ENCODE assay signal across 12 mouse cellular contexts in the genomic region with DNA sequence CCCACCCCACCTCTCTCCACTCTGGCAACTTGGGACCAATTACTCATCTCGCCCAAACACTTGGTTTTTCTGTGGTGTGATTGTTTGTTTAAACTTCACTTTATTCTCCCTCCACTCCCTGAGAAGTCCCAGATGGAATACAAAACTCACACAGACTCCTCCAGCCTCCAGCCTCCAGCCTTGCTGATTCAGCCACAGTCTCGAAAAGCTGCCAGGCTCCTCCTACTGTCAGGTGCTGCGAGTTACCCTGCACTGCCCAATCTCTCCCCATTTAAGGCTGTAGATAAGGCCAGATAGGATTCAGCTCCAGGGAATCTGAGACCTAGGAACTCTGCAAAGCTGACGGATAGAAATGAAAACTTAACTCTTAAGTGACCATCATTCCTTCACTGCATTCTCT.
DNase-seq lines count a peak whose midpoint lies in the region; ATAC-seq lines count a peak whose summit lies in the region.
"Had no signal": no experiment of that assay in that cellular context is flagged by ENCODE, and none has a peak within 500 bp of the region (broad histone marks: within the 10 kb centered on the region; RNA-seq: fewer than 3 reads in every experiment).

No protein-coding gene starts in this region.

- no peak for DNase-seq in kidney, adult 9 months
- DNase-seq in right cerebral cortex, adult 18-20 months = peak; percentile 31
- no peak for DNase-seq in right cerebral cortex, postnatal 10 days (ENCODE audit: low spot score in 2 of 2)
- peak; percentile 18 for DNase-seq in yolk sac, embryonic 10.5 days (ENCODE audit: low spot score)
- no peak for DNase-seq in heart, adult 11 months
- DNase-seq: cerebellum, adult 9-10 months; forebrain, postnatal 0 days; heart, postnatal 4 days had no signal

- H3K27me3 ChIP-seq in kidney, embryonic 14.5 days (ENCODE audit: control insufficient read depth, insufficient read depth, low read length) = no peaks in the 10 kb centered on the region
- no peaks in the 10 kb centered on the region for H3K27me3 ChIP-seq in intestine, embryonic 15.5 days (replicated peaks)
- H3K27me3 ChIP-seq: CH12.LX had no signal

- no peaks in the 10 kb centered on the region for H3K9me3 ChIP-seq in kidney, embryonic 14.5 days (ENCODE audit: control insufficient read depth, low read length)
- no peaks in the 10 kb centered on the region for H3K9me3 ChIP-seq in intestine, embryonic 15.5 days

- H3K36me3 ChIP-seq in kidney, embryonic 14.5 days (ENCODE audit: control insufficient read depth, insufficient read depth, low read length) = no peaks in the 10 kb centered on the region
- H3K36me3 ChIP-seq in intestine, embryonic 15.5 days = no peaks in the 10 kb centered on the region

- no peak overlapping the region for H3K4me3 ChIP-seq in kidney, embryonic 14.5 days (ENCODE audit: low read length)
- no peak overlapping the region for H3K4me3 ChIP-seq in intestine, embryonic 15.5 days (replicated peaks)

- ATAC-seq in kidney, embryonic 14.5 days (ENCODE audit: low FRiP score, low TSS enrichment) = peak; percentile 49; the same call in 1 of the 2 replicates
- ATAC-seq in intestine, embryonic 15.5 days = peak; percentile 75
- ATAC-seq in CD4-positive, CD25-positive, alpha-beta regulatory T cell, adult 4 months = no peak
- ATAC-seq: forebrain, postnatal 0 days had no signal

- WGBS in kidney, embryonic 14.5 days = 4% methylated on average over 4 of the region's 4 CpGs
- WGBS in intestine, embryonic 15.5 days = 4% methylated on average over 4 of the region's 4 CpGs

- H3K4me1 ChIP-seq in kidney, embryonic 14.5 days (ENCODE audit: control insufficient read depth, insufficient read depth, low read length) = no peaks in the 10 kb centered on the region
- H3K4me1 ChIP-seq in intestine, embryonic 15.5 days (replicated peaks) = peaks cover 6% of the 10 kb centered on the region; the same call in 1 of the 2 replicates

- no peak overlapping the region for H3K27ac ChIP-seq in kidney, embryonic 14.5 days (ENCODE audit: low read depth, low read length)
- H3K27ac ChIP-seq in intestine, embryonic 15.5 days = no peak overlapping the region

- H3K9ac ChIP-seq in kidney, embryonic 14.5 days (ENCODE audit: low read depth, low read length) = no peak overlapping the region
- no peak overlapping the region for H3K9ac ChIP-seq in intestine, embryonic 15.5 days
- H3K9ac ChIP-seq: forebrain, postnatal 0 days had no signal

- no peak overlapping the region for H3K4me2 ChIP-seq in kidney, embryonic 14.5 days (replicated peaks; ENCODE audit: low read depth, low read length)
- peak overlapping the region; percentile 30 for H3K4me2 ChIP-seq in intestine, embryonic 15.5 days (replicated peaks)

Comparison
In these comparisons a context has a peak if more than half of its experiments do, and no peak if none do; other contexts are left out.
1. DNase-seq: peak in right cerebral cortex, adult 18-20 months (single experiment) and yolk sac, embryonic 10.5 days (single experiment); none in kidney, adult 9 months (single experiment), right cerebral cortex, postnatal 10 days (0 of 2) and heart, adult 11 months (single experiment).